Mouse (Mus musculus): ENCODE data around the gene Ung. TPM values are rescaled to one million over a fixed set of nuclear protein-coding genes. Genes with fewer than 3 reads are reported as not detected.

The Ung gene
- total RNA-seq (2021) = 10 to 100 TPM; 29.7 to 32.3 TPM

DNA sequence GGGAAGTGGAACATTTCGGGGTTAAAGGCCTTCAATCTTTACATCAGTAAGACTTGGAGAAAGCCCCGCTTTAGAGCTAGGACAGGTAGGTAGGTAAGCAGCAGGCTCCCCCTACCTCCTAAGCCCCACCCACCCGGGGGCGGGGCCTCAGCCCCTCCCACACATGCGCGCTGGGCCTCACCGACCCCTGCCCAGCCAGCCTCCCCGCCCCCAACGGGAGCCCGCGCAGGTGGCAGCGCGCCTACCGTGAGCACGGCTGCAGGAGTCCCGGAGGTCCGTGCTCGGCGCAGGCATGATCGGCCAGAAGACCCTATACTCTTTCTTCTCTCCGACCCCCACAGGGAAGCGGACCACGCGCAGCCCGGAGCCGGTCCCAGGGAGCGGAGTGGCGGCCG lies at the start of gene Ung:
TSS of gene Ung (plus strand) at position 176 of the 395 bp plus-strand sequence.
- DNase-seq (ENCODE audit: low spot score) = no peak
- intact Hi-C loops (cut with DNase I) = no loop called here

DNA sequence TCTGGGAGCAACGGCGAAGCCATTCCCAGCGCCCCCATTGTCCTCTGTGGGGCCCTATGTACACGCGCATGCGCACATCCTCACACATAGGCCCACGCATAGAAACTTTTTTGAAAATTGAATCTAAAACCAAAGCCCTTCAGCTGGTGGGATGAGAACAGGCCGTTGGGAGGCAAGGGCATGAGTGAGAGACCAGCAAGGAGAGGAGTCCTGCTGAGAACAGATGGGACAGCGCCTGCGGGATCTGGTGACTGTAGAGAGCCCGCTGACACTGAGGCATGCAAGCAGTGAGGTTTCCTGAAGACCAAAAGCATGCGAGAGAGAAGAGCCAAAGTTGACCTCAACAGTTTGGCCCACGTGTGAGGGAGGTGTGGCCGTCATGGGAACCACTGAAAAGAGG lies 44.7 kb upstream of the Ung start:
- intact Hi-C loops (cut with DNase I) = no loop called here
- no peak for DNase-seq (ENCODE audit: low spot score)

DNA sequence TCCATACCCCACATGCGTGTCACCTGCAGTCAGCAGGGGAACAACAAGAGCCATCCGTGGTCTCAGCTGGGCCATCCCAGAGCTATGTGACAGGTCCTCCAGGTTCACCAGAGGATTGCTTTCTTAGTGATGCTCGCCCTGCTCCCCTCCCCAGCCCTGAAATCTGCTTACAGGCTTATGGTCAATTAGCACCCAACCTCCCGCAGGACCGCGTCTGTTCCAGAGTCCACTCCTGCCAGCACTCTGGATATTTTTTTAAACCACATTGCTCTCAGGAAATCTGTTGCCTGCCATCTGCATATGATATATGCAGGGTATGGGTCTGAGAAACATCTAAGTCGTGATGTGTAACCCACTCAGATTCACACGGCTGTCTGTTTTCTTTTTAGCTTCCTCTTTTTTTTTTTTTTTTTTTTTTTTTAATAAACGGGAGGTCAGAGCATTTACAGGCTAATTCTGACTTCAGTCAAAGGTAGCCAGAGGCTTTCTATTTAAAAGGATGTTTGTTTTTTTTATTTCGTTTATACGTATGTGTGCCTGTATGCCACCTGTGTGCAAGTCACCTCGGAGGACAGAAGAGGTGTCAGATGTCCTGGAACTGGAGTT lies 42.2 kb upstream of the Ung start:
- intact Hi-C loops (cut with DNase I) = no loop called here
- DNase-seq (ENCODE audit: low spot score) = no peak

DNA sequence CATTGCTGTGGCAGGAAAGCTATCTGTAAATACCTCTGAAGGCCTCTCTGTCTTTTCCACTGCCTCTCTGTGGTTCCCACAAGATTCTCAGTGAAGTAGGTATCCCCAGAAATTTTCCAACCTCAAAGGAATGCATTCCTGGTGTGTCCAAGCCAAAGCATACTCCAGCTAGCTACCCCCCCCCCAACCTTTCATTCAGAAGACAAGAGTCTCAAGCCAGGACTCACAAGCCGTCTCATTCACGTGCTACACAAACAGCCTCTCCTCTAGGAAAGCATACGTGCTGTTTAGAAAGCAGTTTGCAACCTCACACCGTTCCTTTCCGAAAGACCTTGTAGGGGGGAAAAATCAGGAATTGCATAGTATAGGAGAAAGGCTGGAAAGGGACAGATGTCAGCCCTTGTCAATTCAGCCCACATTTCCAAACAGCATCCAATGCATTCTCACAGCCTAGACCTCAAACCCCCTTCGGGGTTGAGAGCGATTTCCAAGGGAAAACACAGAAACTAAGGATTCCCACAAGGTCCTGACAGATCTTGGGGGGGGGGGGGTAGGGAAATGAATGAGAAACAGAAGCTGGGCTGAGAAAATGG lies 39.7 kb upstream of the Ung start:
- intact Hi-C loops (cut with DNase I) = no loop called here
- no peak for DNase-seq (ENCODE audit: low spot score)

DNA sequence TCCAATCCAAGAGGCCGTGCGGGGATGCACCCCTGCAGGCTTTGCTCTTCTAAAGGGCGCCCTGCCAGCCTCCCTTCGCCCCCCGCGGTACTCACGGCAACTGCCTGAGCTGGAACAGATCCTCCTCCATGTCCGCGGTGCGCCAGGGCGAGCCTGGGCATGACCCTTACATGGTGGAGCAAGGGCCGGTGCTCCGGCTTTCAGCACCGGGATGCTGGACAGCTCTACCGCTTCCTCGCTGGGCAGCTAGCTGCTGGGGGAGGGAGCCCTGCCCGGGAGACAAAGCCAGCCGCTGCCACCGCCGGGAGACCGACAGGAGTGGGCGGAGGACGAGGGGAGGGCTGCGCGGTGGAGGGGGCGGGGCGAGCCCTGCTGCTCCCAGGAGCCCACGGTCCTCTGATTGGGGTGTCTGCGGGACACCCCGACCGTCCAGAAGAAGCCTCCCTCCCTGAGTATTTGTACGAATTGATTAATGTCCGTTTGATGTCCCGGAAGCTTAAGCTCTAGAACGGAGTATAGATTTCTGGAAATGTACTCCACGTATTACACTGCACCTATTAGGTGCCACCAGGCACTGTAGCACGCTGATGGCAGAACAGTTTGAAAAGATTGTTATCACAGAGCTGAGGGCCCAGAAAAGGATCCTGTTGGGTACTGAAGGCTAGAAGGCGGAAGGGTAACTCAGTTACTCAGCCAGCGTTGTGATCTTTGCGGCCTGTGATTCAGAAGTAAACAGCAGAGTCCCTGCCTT lies 39.0 kb upstream of the Ung start, which contains the start of gene Svop:
TSS of gene Svop (minus strand) at position 514 of the 751 bp plus-strand sequence.
- intact Hi-C loops (cut with DNase I) = no loop called here
- DNase-seq (ENCODE audit: low spot score) = peak; percentile 11

DNA sequence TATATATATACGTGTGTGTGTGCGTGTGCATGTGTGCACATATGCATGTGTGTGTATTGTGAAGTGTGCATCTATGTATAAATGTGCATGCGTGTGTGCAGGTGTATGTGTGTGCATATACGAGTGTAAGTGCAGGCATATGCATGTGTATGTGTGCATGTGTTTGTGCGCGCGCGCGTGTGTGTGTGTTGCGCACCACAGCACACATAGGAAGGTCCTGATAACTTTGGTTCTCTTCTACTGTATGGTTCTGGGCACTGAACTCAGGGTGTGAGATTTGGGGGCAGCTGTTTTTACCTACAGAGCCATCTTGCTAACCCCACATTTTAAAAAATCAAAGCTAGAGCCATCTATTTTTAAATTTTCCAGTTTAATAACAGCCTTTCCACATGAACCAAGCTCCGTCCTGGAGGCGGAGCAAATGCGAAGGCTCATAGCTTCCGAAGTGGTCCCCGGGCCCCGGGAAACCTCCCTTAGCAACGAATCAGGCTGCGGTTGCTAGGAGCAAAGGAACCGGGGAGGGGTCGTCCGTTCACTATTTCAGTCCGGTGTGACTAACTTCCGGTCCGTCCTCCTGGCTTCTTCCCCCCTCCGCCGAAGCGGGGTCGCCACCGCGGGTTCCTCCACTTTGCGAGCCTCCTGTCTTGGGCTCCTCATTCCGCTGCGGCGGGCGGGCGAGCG lies 30.3 kb upstream of the Ung start:
- peak; percentile 83 for DNase-seq (ENCODE audit: low spot score)
- intact Hi-C loops (cut with DNase I) = loop anchor here (2.0 to 5.0 kb wide), 2 partner anchors 27 to 143 kb away; no protein-coding TSS in a partner anchor

DNA sequence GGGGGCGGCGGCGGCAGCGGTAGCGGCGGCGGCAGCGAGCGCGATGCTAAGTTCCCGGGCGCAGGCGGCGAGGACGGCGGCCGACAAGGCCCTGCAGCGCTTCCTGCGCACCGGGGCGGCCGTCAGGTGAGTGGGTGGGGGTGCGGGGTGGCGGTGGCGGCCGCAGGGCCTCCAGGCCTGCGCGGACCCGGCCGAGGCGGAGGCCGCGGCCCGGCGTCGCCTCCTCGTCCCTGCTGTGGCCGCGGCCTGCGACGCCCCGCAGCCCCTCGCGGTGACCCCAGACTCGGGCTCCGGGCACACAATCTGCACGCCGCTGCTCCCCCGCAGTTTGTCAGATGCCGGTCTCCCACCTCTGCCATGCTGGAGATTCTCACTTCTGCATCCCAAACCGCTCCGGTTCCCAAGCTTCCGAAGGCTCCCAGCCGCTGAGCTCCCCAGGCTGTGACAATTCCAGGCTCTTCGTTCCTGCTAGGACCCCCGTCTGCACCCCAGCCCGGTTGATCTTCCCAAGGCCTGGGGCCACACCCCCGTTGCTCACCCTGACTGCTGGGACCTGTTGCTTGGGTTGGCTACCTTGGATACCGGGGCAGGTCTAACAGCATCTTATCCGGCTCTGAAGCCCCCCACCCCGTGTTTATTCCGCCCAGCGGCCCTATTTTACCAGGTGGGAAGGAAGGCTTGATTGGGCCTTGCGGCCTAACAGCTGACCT lies 29.6 kb upstream of the Ung start:
- intact Hi-C loops (cut with DNase I) = loop anchor here (2.0 to 5.0 kb wide), 2 partner anchors 26 to 143 kb away; no protein-coding TSS in a partner anchor
- DNase-seq (ENCODE audit: low spot score) = no peak

DNA sequence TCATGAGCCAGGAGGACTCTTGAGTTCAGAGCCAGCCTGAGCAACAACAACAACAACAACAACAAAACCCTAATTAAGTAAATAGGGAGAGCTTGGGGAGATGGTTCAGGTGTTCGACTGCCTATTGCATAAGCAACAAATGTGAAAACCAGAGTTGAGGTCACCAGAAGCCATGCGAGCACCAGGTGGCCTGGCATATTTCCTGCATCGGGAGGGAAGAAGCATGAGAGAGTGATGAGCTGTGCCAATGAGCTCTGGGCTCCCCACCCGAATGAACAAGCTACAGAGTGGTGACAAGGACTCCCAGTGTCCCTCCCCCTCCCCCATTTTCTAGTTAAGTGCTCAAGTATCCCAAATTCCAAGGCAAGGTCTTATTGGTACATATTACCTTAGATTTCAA lies 28.3 kb upstream of the Ung start:
- DNase-seq (ENCODE audit: low spot score) = no peak
- intact Hi-C loops (cut with DNase I) = loop anchor here (2.0 to 5.0 kb wide), 2 partner anchors 25 to 145 kb away; no protein-coding TSS in a partner anchor

DNA sequence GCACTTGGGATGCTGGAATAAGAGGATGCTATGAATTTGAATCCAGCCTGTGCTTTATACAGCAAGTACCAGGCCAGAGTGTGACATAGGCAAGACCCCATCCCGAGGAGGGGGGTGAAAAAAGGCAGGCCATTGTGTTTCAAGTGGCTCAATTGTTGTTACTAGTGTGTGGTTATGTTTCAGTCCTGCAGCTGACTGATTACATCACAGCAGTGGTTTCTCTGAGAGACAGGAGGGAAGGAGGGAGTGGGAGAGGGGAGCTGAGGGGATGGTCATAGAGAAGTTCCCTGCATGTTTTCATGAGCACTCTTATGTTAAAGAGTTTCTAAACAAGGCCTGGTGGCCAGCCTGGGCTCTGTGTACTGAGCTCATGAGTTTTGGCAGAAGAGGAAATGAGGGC lies 27.4 kb upstream of the Ung start:
- no peak for DNase-seq (ENCODE audit: low spot score)
- intact Hi-C loops (cut with DNase I) = loop anchor here (5.0 kb wide), 1 partner anchor 146 kb away; no protein-coding TSS in a partner anchor

DNA sequence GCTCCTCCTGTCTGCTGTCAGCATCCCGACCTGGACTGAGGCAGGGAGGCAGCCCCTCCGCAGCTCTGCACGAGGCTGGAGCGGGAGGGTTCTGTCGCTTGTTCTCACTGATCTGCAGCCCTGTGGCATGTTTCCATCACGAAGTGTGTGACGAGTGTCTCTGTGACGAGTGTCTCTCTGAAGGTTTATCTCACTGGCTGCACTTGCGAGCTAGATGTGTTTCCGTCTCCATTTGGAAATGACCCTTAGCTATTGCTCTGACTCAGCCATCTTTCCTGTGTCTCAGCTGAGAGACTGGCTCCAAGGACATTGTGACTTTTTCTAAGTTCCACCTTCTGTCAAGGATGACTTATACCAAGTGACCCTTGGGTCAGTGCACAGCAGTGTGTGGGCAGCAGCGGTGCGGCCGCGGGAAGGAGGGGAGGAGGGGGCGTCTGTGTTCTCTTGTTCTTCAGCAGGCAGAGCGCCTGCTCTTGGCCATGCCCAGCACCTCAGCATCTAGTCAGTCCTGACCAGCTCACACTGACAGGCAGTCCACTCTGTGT lies 23.7 kb upstream of the Ung start:
- intact Hi-C loops (cut with DNase I) = no loop called here

DNA sequence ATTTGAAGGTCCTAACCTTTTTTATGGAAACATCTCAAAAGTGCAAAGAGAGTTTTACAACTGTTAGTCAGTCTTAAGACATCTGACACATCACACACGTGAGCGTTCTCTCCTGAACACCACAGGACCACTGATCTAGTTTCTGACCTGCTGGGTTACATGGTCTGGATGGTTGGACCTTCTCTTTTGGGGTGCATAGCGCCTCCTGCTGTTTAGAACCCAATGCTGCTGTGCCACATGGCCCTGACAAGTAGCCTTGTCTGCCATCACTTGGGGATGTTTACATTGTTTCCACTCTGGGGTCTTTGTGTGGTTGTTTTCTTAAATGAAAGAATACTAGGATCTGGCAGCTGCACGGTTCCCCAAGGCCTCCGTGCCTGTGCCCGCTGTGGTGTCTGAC lies 16.9 kb upstream of the Ung start:
- intact Hi-C loops (cut with DNase I) = no loop called here
- no peak for DNase-seq (ENCODE audit: low spot score)

More for the DNA sequence above, 23.7 kb upstream of the Ung start:
- no peak for DNase-seq (ENCODE audit: low spot score)

DNA sequence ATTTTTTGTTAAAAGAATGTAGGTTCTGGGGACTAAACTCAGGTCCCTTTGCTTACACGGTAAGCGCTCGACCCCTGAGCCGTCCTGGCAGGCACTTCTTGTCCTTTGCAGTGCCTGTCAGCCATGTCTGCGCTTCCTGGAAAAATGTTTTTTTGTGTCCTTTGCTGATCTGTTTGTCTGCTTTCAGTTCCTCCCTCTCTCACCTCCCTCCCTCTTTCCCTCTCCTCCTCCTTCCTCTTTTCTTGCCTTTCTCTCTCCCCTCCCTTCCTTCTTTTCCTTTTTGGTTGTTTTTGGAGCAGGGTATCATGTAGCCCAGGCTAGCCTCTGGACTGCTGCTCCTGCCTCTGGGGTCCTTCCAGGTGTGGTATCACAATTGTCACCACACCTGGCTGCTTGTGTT lies 15.2 kb upstream of the Ung start:
- no peak for DNase-seq (ENCODE audit: low spot score)
- intact Hi-C loops (cut with DNase I) = no loop called here

DNA sequence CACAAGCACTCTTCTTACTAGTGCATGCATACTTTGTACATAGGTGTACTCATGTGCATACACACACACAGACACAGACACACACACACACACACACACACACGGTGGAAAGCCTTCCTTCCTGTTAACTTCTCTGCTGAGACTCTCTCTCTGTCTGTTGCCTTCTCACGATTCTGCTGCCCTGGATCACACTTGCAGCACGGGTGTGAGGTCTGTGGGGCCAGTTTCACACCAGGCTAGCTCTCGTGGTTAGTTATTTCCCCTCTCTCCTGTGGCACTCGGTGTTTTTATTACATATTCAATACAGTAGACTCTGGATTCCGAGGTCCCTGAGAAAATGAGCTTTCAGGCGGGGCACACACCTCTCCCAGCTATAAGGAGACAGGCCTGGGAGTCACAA lies 13.6 kb upstream of the Ung start:
- no peak for DNase-seq (ENCODE audit: low spot score)
- intact Hi-C loops (cut with DNase I) = no loop called here

DNA sequence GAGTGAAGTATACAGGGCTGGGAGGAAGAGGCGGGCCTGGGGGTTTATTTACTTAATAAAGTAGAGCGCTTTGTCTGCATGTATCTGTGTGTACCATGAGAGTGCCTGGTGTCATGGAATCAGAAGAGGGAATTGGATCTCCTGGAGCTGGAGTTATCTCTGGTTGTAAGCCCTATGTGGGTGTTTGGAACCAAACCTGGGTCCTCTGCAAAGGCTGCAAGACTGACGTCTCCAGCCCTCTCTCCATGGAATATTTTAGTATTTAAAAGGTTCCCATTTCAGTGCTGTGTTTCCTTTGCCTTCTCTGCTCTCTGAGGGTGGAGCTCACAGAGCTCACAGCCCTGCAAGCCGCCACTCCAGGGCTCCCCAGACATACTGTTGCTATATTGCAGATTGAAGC lies 10.4 kb upstream of the Ung start:
- intact Hi-C loops (cut with DNase I) = loop anchor here (10.0 kb wide), 1 partner anchor 255 kb away; no protein-coding TSS in a partner anchor

DNA sequence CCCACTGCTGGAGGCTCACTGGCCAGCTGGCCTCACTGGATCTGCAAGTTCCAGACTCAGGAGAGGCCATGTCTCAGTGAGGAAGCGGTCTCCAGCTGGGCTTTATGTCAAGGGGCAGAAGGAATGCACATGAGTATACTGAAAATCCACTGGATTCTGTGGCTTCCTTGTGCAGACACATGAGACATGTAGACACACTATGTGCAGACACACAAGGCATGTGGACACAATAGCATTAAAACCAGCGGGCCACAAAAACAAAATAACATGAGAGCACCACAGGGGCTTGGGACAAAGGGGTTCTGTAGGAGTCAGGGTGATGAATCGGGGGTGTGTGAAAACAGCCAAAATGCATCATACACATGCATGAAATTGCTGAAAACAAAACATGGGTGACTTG lies 4.2 kb upstream of the Ung start:
- no peak for DNase-seq (ENCODE audit: low spot score)
- intact Hi-C loops (cut with DNase I) = loop anchor here (2.0 to 10.0 kb wide), 3 partner anchors 25 to 249 kb away; no protein-coding TSS in a partner anchor

More for the DNA sequence above, 10.4 kb upstream of the Ung start:
- no peak for DNase-seq (ENCODE audit: low spot score)

DNA sequence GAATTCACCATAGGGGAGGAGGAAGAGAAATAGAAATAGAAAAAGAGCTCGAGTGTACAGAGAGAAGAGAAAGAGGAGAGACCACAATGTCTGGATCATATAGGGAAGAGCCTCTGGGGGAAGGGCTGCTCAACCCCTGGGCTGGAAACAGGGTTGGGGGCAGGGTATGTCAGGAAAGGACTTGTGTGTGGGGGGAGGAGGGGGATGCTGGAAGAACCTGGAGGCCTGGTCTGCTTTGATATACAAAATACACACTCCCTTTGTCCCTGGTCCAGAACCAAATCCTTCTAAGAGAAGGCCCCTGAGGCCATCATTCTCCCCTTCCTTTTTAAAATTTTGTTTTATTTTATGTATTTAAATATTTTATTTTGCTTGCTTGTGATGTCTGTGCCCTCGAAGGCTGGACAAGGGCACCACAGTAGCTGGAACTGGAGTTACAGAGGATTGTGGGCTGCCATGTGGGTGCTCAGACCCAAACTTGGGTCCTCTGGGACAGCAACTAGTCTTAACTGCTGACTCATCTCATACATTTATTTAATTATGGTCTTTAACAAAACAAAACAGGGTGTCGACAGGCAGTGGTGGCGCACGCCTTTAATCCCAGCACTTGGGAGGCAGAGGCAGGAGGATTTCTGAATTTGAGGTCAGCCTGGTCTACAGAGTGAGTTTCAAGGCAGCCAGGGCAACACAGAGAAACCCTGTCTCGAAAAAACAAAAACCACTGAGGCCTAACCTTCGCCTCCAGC lies 3.5 kb upstream of the Ung start:
- intact Hi-C loops (cut with DNase I) = loop anchor here (2.0 to 10.0 kb wide), 3 partner anchors 26 to 248 kb away; no protein-coding TSS in a partner anchor

DNA sequence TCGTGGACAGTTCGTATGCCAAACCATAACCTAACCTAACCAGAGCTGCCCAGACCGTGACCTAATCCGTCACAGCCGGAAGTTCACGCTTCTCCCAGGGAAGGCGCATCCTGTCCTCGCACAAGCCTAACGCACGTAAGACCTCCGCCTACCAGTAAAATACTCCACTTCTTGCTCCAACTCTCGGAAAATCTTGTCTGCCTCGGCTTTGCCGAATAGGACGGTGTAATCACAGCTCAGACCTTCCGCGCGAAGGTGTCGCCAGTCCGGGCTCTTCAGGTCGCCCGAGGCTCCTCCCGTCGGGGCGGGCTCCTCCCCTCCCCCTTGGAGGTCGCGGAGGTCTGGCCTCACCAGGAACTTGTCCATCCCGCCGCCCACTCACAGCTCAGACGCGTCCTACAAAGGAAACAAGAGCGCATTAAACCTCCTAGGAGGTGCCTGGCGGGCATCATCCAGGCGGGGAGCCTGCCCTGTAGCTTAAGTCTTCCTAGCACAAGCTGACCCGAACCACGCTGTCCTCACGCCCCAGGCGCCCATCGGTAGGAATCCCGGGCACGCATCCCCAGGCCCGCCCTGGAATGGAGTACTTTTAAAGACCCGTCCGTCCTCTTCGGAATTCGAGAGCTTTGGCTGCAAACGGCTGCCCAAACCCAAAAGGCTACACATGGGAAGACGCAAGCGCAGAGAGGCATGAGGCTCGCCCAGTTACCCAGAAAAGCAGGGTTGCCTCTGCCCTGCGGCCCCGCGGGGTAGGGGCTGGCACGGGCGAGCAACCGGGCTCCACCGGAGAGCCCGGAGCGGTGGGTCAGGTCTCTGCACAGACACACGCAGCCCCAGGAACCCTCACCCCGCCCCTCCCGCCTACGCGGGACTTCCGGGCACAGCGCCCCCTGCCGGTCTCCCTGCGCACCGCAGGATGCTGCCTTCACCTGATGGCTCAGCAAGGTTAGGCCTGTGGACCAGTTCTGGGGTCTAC lies 2.5 kb upstream of the Ung start, which contains the start of gene Alkbh2:
TSS of gene Alkbh2 (minus strand) at position 845 of the 976 bp plus-strand sequence.
- intact Hi-C loops (cut with DNase I) = loop anchor here (2.0 to 10.0 kb wide), 3 partner anchors 27 to 247 kb away; no protein-coding TSS in a partner anchor
- peak; percentile 59 for DNase-seq (ENCODE audit: low spot score)

More for the DNA sequence above, 3.5 kb upstream of the Ung start:
- no peak for DNase-seq (ENCODE audit: low spot score)
